Mouse (Mus musculus): ENCODE data around the gene P4ha2. TPM values are rescaled to one million over a fixed set of nuclear protein-coding genes. Genes with fewer than 3 reads are reported as not detected.

The P4ha2 gene
- total RNA-seq, 2 experiments from 2014 or later: not detected

DNA sequence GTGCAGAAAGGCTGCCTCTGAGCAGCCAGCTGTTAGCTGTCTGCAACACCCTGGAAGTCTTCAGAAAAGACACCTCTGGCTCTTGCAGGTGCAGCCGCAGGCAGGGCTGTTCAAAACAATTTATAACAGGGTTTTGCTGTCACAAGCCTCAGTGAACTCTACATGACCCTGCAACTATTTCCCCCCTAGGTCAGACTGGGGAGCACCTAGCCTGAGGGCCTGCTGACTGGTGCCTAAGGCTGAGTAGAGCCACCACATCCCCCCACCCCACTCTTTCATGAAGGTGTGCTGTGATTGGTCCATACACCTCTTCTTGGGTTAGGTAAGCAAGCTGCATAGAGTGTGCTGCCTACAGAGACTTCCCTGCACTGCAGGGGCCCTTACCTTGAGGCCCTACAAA lies 63.1 kb downstream of the P4ha2 start:
- no peak for ATAC-seq (replicated peaks; ENCODE audit: low FRiP score, poor library complexity, severe bottlenecking)

- no peak for ATAC-seq (replicated peaks; ENCODE audit: low FRiP score, poor library complexity, severe bottlenecking)
Measured at GRCm38 (mm10) chr11:54169432-54170295, 69.8 kb downstream of the P4ha2 start.

DNA sequence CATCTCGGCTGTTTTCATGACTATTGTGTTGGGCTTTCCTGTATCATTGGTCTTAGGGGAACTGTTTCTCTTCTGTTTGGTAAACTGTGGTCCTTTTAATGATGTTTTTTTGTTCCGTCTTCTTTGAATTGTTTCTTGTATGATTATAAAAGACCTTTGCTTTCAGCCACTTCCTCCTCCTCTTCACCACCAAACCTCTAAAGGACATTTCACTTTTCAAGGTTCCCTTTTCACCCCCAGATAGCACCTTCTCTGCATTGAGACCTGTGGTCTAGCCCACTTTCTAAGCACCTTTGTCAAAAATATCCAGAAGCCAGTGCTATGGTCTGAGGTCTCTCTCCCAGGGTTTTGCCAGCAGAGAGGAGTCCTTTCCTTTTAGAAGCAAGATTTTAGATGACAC lies 71.3 kb downstream of the P4ha2 start:
- no peak for ATAC-seq (replicated peaks; ENCODE audit: low FRiP score, poor library complexity, severe bottlenecking)

DNA sequence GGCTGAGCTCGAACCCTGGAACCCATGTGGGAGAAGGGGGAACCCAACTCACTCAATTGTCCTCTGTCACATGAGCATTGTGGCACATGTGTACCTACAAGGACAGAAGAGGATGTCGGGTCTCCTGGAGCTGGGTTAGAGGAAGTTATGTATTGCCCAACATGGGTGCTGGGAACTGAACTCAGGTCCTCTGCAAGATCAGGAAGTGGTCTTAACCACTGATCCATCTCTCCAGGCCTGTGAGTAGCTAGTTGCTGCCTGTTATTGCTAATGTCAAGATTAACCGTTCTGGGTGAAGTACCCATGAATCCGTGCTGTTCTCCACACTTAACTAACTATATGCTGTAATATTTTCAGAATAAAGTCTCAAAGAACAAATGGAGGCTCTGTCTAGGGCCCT lies 74.3 kb downstream of the P4ha2 start:
- no peak for ATAC-seq (replicated peaks; ENCODE audit: low FRiP score, poor library complexity, severe bottlenecking)

- no peak for ATAC-seq (replicated peaks; ENCODE audit: low FRiP score, poor library complexity, severe bottlenecking)
Measured at GRCm38 (mm10) chr11:54174877-54175276, 75.0 kb downstream of the P4ha2 start.

Other genes starting within 250 kb of the P4ha2 start
- not detected in 2 replicates for gene Gm12216, start 240.8 kb upstream of the P4ha2 start, total RNA-seq (2015; ENCODE audit: low replicate concordance)
- 0.17 TPM in 1 of 2 replicates, not detected in the other for gene Gm12216, start 240.8 kb upstream of the P4ha2 start, total RNA-seq (2017; ENCODE audit: low replicate concordance)
- 2.1 and 2.7 TPM in 2 replicates for gene Slc22a5, start 208.4 kb upstream of the P4ha2 start, total RNA-seq (2015; ENCODE audit: low replicate concordance)
- 2.0 and 2.4 TPM in 2 replicates for gene Slc22a5, start 208.4 kb upstream of the P4ha2 start, total RNA-seq (2017; ENCODE audit: low replicate concordance)
- 12.1 and 23.4 TPM in 2 replicates for gene Slc22a21, start 119.8 kb upstream of the P4ha2 start, total RNA-seq (2015; ENCODE audit: low replicate concordance)
- 8.9 and 16.9 TPM in 2 replicates for gene Slc22a21, start 119.8 kb upstream of the P4ha2 start, total RNA-seq (2017; ENCODE audit: low replicate concordance)
- gene Slc22a4, start 72.0 kb upstream of the P4ha2 start, total RNA-seq (2015; ENCODE audit: low replicate concordance): 154 and 157 TPM in 2 replicates
- gene Slc22a4, start 72.0 kb upstream of the P4ha2 start, total RNA-seq (2017; ENCODE audit: low replicate concordance): 202 and 262 TPM in 2 replicates
- gene Pdlim4, start 31.1 kb upstream of the P4ha2 start, total RNA-seq (2015; ENCODE audit: low replicate concordance): 2.1 and 15.6 TPM in 2 replicates
- 0.56 TPM in 1 of 2 replicates, not detected in the other for gene Pdlim4, start 31.1 kb upstream of the P4ha2 start, total RNA-seq (2017; ENCODE audit: low replicate concordance)
- not detected in 2 replicates for gene Csf2, start 149.6 kb downstream of the P4ha2 start, total RNA-seq (2015; ENCODE audit: low replicate concordance)
- gene Csf2, start 149.6 kb downstream of the P4ha2 start, total RNA-seq (2017; ENCODE audit: low replicate concordance): not detected in 2 replicates
- not detected in 2 replicates for gene Il3, start 167.2 kb downstream of the P4ha2 start, total RNA-seq (2015; ENCODE audit: low replicate concordance)
- gene Il3, start 167.2 kb downstream of the P4ha2 start, total RNA-seq (2017; ENCODE audit: low replicate concordance): not detected in 2 replicates
- gene Acsl6, start 203.7 kb downstream of the P4ha2 start, total RNA-seq (2015; ENCODE audit: low replicate concordance): 1.3 TPM in 1 of 2 replicates, not detected in the other
- gene Acsl6, start 203.7 kb downstream of the P4ha2 start, total RNA-seq (2017; ENCODE audit: low replicate concordance): 0.84 and 3.2 TPM in 2 replicates